Mouse (Mus musculus) T-helper 1 cell (primary cell): ENCODE data around the gene Mapre3.

Experiments used
- in situ Hi-C: fragments of 300-600 bp; cut with MboI, MseI; formaldehyde crosslinking; loops from one replicate; pipeline ENCODE4 v1.15.1; 2025; ENCODE audit warnings: high pct_unique_total_duplicates

Mapre3 gene

GRCm38 (mm10) chr5:30823091-30823490 is 8.7 kb downstream of the Mapre3 start:
- in situ Hi-C loops: no loop called here

- in situ Hi-C loops: no loop called here
These were observed 9.9 kb downstream of the Mapre3 start for GRCm38 (mm10) chr5:30824124-30824988.

- in situ Hi-C loops: no loop called here
These were observed 10.7 kb downstream of the Mapre3 start for GRCm38 (mm10) chr5:30825166-30825565.

- in situ Hi-C loops: no loop called here
These were observed 11.4 kb downstream of the Mapre3 start for GRCm38 (mm10) chr5:30825821-30826220.

- in situ Hi-C loops: no loop called here
These were observed 19.0 kb downstream of the Mapre3 start for GRCm38 (mm10) chr5:30833416-30833815.

GRCm38 (mm10) chr5:30839731-30840130 is 25.3 kb downstream of the Mapre3 start:
- in situ Hi-C loops: no loop called here

- in situ Hi-C loops: no loop called here
These were observed 27.5 kb downstream of the Mapre3 start for GRCm38 (mm10) chr5:30841896-30842295.

GRCm38 (mm10) chr5:30849891-30850555 is 35.6 kb downstream of the Mapre3 start:
- in situ Hi-C loops: no loop called here

GRCm38 (mm10) chr5:30850556-30850925 is 36.1 kb downstream of the Mapre3 start:
- in situ Hi-C loops: no loop called here

GRCm38 (mm10) chr5:30853522-30853921 is 39.1 kb downstream of the Mapre3 start:
- in situ Hi-C loops: no loop called here

- in situ Hi-C loops: no loop called here
These were observed 41.2 kb downstream of the Mapre3 start for GRCm38 (mm10) chr5:30855674-30856073.

GRCm38 (mm10) chr5:30856124-30856523 is 41.7 kb downstream of the Mapre3 start:
- in situ Hi-C loops: no loop called here

- in situ Hi-C loops: loop anchor here (10.0 kb wide), 1 partner anchor 49 kb away; the partner anchor contains the start of gene Mapre3
These were observed 49.4 kb downstream of the Mapre3 start for GRCm38 (mm10) chr5:30863852-30864251.

- in situ Hi-C loops: loop anchor here (10.0 kb wide), 1 partner anchor 50 kb away; the partner anchor contains the start of gene Mapre3
These were observed 49.9 kb downstream of the Mapre3 start for GRCm38 (mm10) chr5:30864322-30864721.

GRCm38 (mm10) chr5:30866871-30867270 is 52.4 kb downstream of the Mapre3 start:
- in situ Hi-C loops: loop anchor here (10.0 kb wide), 1 partner anchor 52 kb away; the partner anchor contains the start of gene Mapre3

GRCm38 (mm10) chr5:30867712-30868111 is 53.3 kb downstream of the Mapre3 start, which contains the start of gene Tmem214:
Tmem214 (plus strand) TSS chr5:30868012.
- in situ Hi-C loops: loop anchor here (10.0 kb wide), 1 partner anchor 53 kb away; the partner anchor contains the start of gene Mapre3

- in situ Hi-C loops: loop anchor here (10.0 kb wide), 1 partner anchor 54 kb away; the partner anchor contains the start of gene Mapre3
These were observed 54.5 kb downstream of the Mapre3 start for GRCm38 (mm10) chr5:30868981-30869380.

- in situ Hi-C loops: loop anchor here (10.0 kb wide), 1 partner anchor 55 kb away; the partner anchor contains the start of gene Mapre3
These were observed 55.1 kb downstream of the Mapre3 start for GRCm38 (mm10) chr5:30869405-30870130.

GRCm38 (mm10) chr5:30870131-30870406 is 55.6 kb downstream of the Mapre3 start:
- in situ Hi-C loops: no loop called here

- in situ Hi-C loops: no loop called here
These were observed 58.1 kb downstream of the Mapre3 start for GRCm38 (mm10) chr5:30872574-30872973.

- in situ Hi-C loops: no loop called here
These were observed 59.9 kb downstream of the Mapre3 start for GRCm38 (mm10) chr5:30874365-30874764.

- in situ Hi-C loops: no loop called here
These were observed 64.2 kb downstream of the Mapre3 start for GRCm38 (mm10) chr5:30878616-30879015.
